Mouse (Mus musculus) myocyte (in vitro differentiated cells): ENCODE data around the gene 2310033P09Rik. TPM values are rescaled to one million over a fixed set of nuclear protein-coding genes. Genes with fewer than 3 reads are reported as not detected.

ENCODE experiments used
- H3K27me3 ChIP-seq: one replicate; pipeline ENCODE4 v1.6.1; 2011; ENCODE audit not compliant: control insufficient read depth, insufficient read depth, insufficient read length
- H3K36me3 ChIP-seq: one replicate; pipeline ENCODE4 v1.6.1; 2011; ENCODE audit not compliant: control insufficient read depth, insufficient read depth
- H3K4me2 ChIP-seq: one replicate; pipeline ENCODE4 v1.6.1; 2011; ENCODE audit warnings: low read depth, control low read depth
- H3K4me3 ChIP-seq: one replicate; pipeline ENCODE4 v1.5.1; 2011; ENCODE audit warnings: mild to moderate bottlenecking, control low read depth, moderate library complexity
- H3K79me2 ChIP-seq: one replicate; pipeline ENCODE4 v1.6.1; 2011; ENCODE audit not compliant: control insufficient read depth, insufficient read depth
- H3ac ChIP-seq: one replicate; pipeline ENCODE4 v1.6.1; 2011; ENCODE audit not compliant: control insufficient read depth, insufficient read length
- CEBPB ChIP-seq: IDR thresholded peaks from 2 replicates; pipeline ENCODE4 v1.6.1; 2011; ENCODE audit warnings: mild to moderate bottlenecking, moderate library complexity; ENCODE audit not compliant: poor library complexity, insufficient read depth, severe bottlenecking
- E2F4 ChIP-seq: IDR thresholded peaks from one replicate; pipeline ENCODE4 v1.6.1; 2011; ENCODE audit warnings: mild to moderate bottlenecking, control low read depth, moderate library complexity; ENCODE audit not compliant: insufficient read depth
- MAX ChIP-seq: IDR thresholded peaks from one replicate; pipeline ENCODE4 v1.6.1; 2011; ENCODE audit warnings: low read depth, mild to moderate bottlenecking, control low read depth
- MYOD1 ChIP-seq, 3 experiments: IDR thresholded peaks; one replicate each; pipeline ENCODE4 v1.6.1; 2011; ENCODE audit warnings: control low read depth in 2 of 3, low read depth in 2 of 3, mild to moderate bottlenecking in 2 of 3, moderate library complexity in 1 of 3; ENCODE audit not compliant: insufficient read length in 2 of 3, control insufficient read depth in 1 of 3
- MYOG ChIP-seq, 3 experiments: IDR thresholded peaks; one replicate each; pipeline ENCODE4 v1.6.1; 2011; ENCODE audit warnings: control low read depth in 2 of 3, low read depth in 2 of 3, mild to moderate bottlenecking in 2 of 3; ENCODE audit not compliant: insufficient read length in 2 of 3, control insufficient read depth in 1 of 3, insufficient read depth in 1 of 3
- POLR2A ChIP-seq: IDR thresholded peaks from one replicate; pipeline ENCODE4 v1.6.1; 2011; ENCODE audit warnings: low read depth, mild to moderate bottlenecking, control low read depth, moderate library complexity; ENCODE audit not compliant: insufficient read length
- POLR2AphosphoS2 ChIP-seq: IDR thresholded peaks from one replicate; pipeline ENCODE4 v1.6.1; 2011; ENCODE audit warnings: low read depth, control low read depth; ENCODE audit not compliant: insufficient read length
- REST ChIP-seq: IDR thresholded peaks from one replicate; pipeline ENCODE4 v1.6.1; 2011; ENCODE audit warnings: mild to moderate bottlenecking, control low read depth, moderate library complexity; ENCODE audit not compliant: insufficient read depth, insufficient read length
- SRF ChIP-seq: IDR thresholded peaks from one replicate; pipeline ENCODE4 v1.6.1; 2011; ENCODE audit warnings: low read depth; ENCODE audit not compliant: control insufficient read depth, insufficient read length
- TCF12 ChIP-seq: IDR thresholded peaks from one replicate; pipeline ENCODE4 v1.6.1; 2011; ENCODE audit warnings: mild to moderate bottlenecking, control low read depth; ENCODE audit not compliant: poor library complexity, insufficient read depth, severe bottlenecking
- TCF3 ChIP-seq: IDR thresholded peaks from one replicate; pipeline ENCODE4 v1.6.1; 2011; ENCODE audit warnings: low read depth, control low read depth; ENCODE audit not compliant: insufficient read length
- USF1 ChIP-seq: IDR thresholded peaks from one replicate; pipeline ENCODE4 v1.6.1; 2011; ENCODE audit warnings: low read depth, mild to moderate bottlenecking, control low read depth, moderate library complexity
- polyA plus RNA-seq: library from polyadenylated mRNA; unstranded; fragments of >200 nt; fragmentation: generic; extraction: Trizol; gene quantifications from one replicate; pipeline ENCODE4 v1.2.1, GENCODE M21; 2012; ENCODE audit warnings: missing spikeins

The 2310033P09Rik gene
- polyA plus RNA-seq, 1 experiment: 13.3 TPM

GRCm38 (mm10) chr11:59170549-59170948 lies 37.6 kb upstream of the 2310033P09Rik start:
- no peak overlapping the region for H3ac ChIP-seq
- peaks cover 17% of the 10 kb centered on the region for H3K27me3 ChIP-seq
- H3K4me3 ChIP-seq: no peak overlapping the region
- H3K79me2 ChIP-seq: no peaks in the 10 kb centered on the region
- H3K36me3 ChIP-seq: no peaks in the 10 kb centered on the region
- no peak overlapping the region for H3K4me2 ChIP-seq
- TF ChIP-seq MYOD1 (IDR thresholded peaks at IDR 0.05; ENCODE audit: control insufficient read depth in 1 of 3, insufficient read length in 2 of 3, low read depth in 2 of 3) (no peak), E2F4 (no peak), USF1 (no peak)

GRCm38 (mm10) chr11:59174189-59174838 lies 33.8 kb upstream of the 2310033P09Rik start:
- Histone ChIP-seq H3K4me3 (no peak overlapping the region), H3K36me3 (no peaks in the 10 kb centered on the region), H3K79me2 (no peaks in the 10 kb centered on the region), H3K4me2 (no peak overlapping the region), H3K27me3 (peaks cover 37% of the 10 kb centered on the region), H3ac (no peak overlapping the region)
- TF ChIP-seq CEBPB (no peak), TCF3 (no peak), USF1 (no peak), REST (no peak), TCF12 (no peak), SRF (no peak), E2F4 (no peak), MAX (no peak), MYOG (IDR thresholded peaks at IDR 0.05; ENCODE audit: control insufficient read depth in 1 of 3, insufficient read depth in 1 of 3, insufficient read length in 2 of 3, low read depth in 2 of 3) (no peak), MYOD1 (IDR thresholded peaks at IDR 0.05; ENCODE audit: control insufficient read depth in 1 of 3, insufficient read length in 2 of 3, low read depth in 2 of 3) (no peak), POLR2A (no peak), POLR2AphosphoS2 (no peak)

- H3K4me2 ChIP-seq: no peak overlapping the region
These were observed 31.6 kb upstream of the 2310033P09Rik start for GRCm38 (mm10) chr11:59176475-59176874.

DNA sequence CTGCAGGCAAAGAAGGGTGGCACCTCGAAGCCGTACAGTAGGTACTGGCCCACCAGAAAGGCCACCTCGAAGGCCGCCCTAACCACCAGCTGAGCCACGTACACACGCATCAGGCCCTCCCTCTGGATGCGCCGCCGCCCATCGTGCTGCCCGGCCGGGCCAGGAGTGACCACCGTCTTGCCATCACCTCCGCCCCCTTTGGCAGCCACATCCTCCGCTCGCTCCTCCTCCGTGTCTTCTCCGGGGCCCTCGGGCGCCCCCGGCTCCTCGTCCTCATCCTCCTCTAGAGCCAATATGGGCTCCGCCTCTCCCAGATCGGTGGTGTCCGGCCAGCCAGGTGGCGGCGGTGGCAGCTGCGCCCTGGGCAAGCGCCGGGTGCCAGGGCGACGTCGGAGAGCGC lies 31.2 kb upstream of the 2310033P09Rik start:
- Histone ChIP-seq H3K27me3 (peaks cover 37% of the 10 kb centered on the region), H3K79me2 (no peaks in the 10 kb centered on the region), H3K4me3 (no peak overlapping the region), H3ac (no peak overlapping the region), H3K36me3 (no peaks in the 10 kb centered on the region), H3K4me2 (no peak overlapping the region)
- TF ChIP-seq REST (no peak), MYOD1 (IDR thresholded peaks at IDR 0.05; ENCODE audit: control insufficient read depth in 1 of 3, insufficient read length in 2 of 3, low read depth in 2 of 3) (no peak), USF1 (no peak), E2F4 (no peak), TCF3 (no peak)

More at GRCm38 (mm10) chr11:59176475-59176874, 31.6 kb upstream of the 2310033P09Rik start:
- no peak for TF ChIP-seq MYOD1 (IDR thresholded peaks at IDR 0.05; ENCODE audit: control insufficient read depth in 1 of 3, insufficient read length in 2 of 3, low read depth in 2 of 3)
- no peak for TF ChIP-seq E2F4
- TF ChIP-seq TCF12: no peak
- TF ChIP-seq SRF: no peak
- TF ChIP-seq POLR2A: no peak
- TF ChIP-seq TCF3: no peak
- TF ChIP-seq REST: no peak
- TF ChIP-seq MYOG (IDR thresholded peaks at IDR 0.05; ENCODE audit: control insufficient read depth in 1 of 3, insufficient read depth in 1 of 3, insufficient read length in 2 of 3, low read depth in 2 of 3): no peak
- no peak for TF ChIP-seq POLR2AphosphoS2
- TF ChIP-seq CEBPB: no peak
- no peak for TF ChIP-seq MAX
- TF ChIP-seq USF1: no peak
- Histone ChIP-seq H3K36me3 (no peaks in the 10 kb centered on the region), H3K4me3 (no peak overlapping the region), H3ac (no peak overlapping the region), H3K27me3 (peaks cover 37% of the 10 kb centered on the region), H3K79me2 (no peaks in the 10 kb centered on the region)

- Histone ChIP-seq H3K36me3 (peaks cover 3% of the 10 kb centered on the region), H3K4me3 (no peak within 1 kb of the TSS), H3ac (no peak within 1 kb of the TSS), H3K79me2 (no peaks in the 10 kb centered on the region), H3K27me3 (peaks cover 3% of the 10 kb centered on the region), H3K4me2 (no peak within 1 kb of the TSS)
- no peak for TF ChIP-seq E2F4
- no peak for TF ChIP-seq MYOD1 (IDR thresholded peaks at IDR 0.05; ENCODE audit: control insufficient read depth in 1 of 3, insufficient read length in 2 of 3, low read depth in 2 of 3)
- TF ChIP-seq USF1: no peak
- no peak for TF ChIP-seq TCF3
- no peak for TF ChIP-seq MAX
- no peak for TF ChIP-seq MYOG (IDR thresholded peaks at IDR 0.05; ENCODE audit: control insufficient read depth in 1 of 3, insufficient read depth in 1 of 3, insufficient read length in 2 of 3, low read depth in 2 of 3)
- TF ChIP-seq REST: no peak
- TF ChIP-seq CEBPB: no peak
- TF ChIP-seq TCF12: no peak
- TF ChIP-seq SRF: no peak
- TF ChIP-seq POLR2A: no peak
- TF ChIP-seq POLR2AphosphoS2: no peak
These were observed 25.2 kb upstream of the 2310033P09Rik start, which contains the start of gene Gjc2 for GRCm38 (mm10) chr11:59182864-59183331. Gene Gjc2 (minus strand): TSS chr11:59183213.
